17 mouse cellular contexts compared by ENCODE assay signal in genomic region chr6:145977771-145978450, GRCm38 (mm10). TPM values are rescaled to one million over a fixed set of nuclear protein-coding genes. Genes with fewer than 3 reads are reported as not detected.
DNase-seq lines count a peak whose midpoint lies in the region; ATAC-seq and TF ChIP-seq lines count a peak whose summit lies in the region.
"Had no signal": no experiment of that assay in that cellular context is flagged by ENCODE, and none has a peak within 500 bp of the region (broad histone marks: within the 10 kb centered on the region; RNA-seq: fewer than 3 reads in every experiment).

No protein-coding gene starts in this region.

- peaks cover 17 to 22% of the 10 kb centered on the region in 2 experiments for H3K4me1 ChIP-seq in heart, embryonic 14.5 days (ENCODE audit: control insufficient read depth in 2 of 2, insufficient read depth in 2 of 2, low read length in 2 of 2)
- H3K4me1 ChIP-seq in lung, postnatal 0 days (ENCODE audit: insufficient read depth, low read depth, low read length), result no peaks in the 10 kb centered on the region
- H3K4me1 ChIP-seq: embryonic facial prominence, embryonic 13.5 days; neural tube, embryonic 13.5 days; stomach, embryonic 15.5 days had no signal

- H3K4me2 ChIP-seq in heart, embryonic 14.5 days (ENCODE audit: low read length), result no peak overlapping the region
- H3K4me2 ChIP-seq in lung, postnatal 0 days (replicated peaks; ENCODE audit: low read depth, low read length), result no peak overlapping the region
- H3K4me2 ChIP-seq: embryonic facial prominence, embryonic 13.5 days; neural tube, embryonic 13.5 days; stomach, embryonic 15.5 days had no signal

- WGBS in heart, embryonic 14.5 days, result 39% methylated on average over 8 of the region's 8 CpGs
- 64% methylated on average over 8 of the region's 8 CpGs for WGBS in lung, postnatal 0 days

- peak overlapping the region; percentile 22 to 47; a peak in 1 of 4 replicates for H3K27ac ChIP-seq in heart, embryonic 14.5 days (replicated peaks in 1 of 2; ENCODE audit: control insufficient read depth in 1 of 2, insufficient read depth in 1 of 2, low read depth in 2 of 2, low read length in 2 of 2)
- no peak overlapping the region for H3K27ac ChIP-seq in lung, postnatal 0 days (ENCODE audit: low read length)
- H3K27ac ChIP-seq: embryonic facial prominence, embryonic 13.5 days; limb, embryonic 10.5 days; midbrain, embryonic 10.5 days; neural tube, embryonic 13.5 days; stomach, embryonic 15.5 days had no signal

- no peaks in the 10 kb centered on the region for H3K27me3 ChIP-seq in heart, embryonic 14.5 days (ENCODE audit: control insufficient read depth, insufficient read depth, low read length)
- H3K27me3 ChIP-seq in lung, postnatal 0 days (replicated peaks; ENCODE audit: insufficient read depth, low read length), result no peaks in the 10 kb centered on the region
- H3K27me3 ChIP-seq: embryonic facial prominence, embryonic 13.5 days; neural tube, embryonic 13.5 days; stomach, embryonic 15.5 days had no signal

- H3K9ac ChIP-seq in heart, embryonic 14.5 days (ENCODE audit: low read length), result no peak overlapping the region
- no peak overlapping the region for H3K9ac ChIP-seq in lung, postnatal 0 days (replicated peaks; ENCODE audit: low read depth)
- H3K9ac ChIP-seq: embryonic facial prominence, embryonic 13.5 days; forebrain, postnatal 0 days; neural tube, embryonic 13.5 days; stomach, embryonic 15.5 days had no signal

- ATAC-seq in heart, embryonic 14.5 days (ENCODE audit: insufficient number of reproducible peaks, insufficient read depth, low FRiP score, low read depth), result no peak
- no peak for ATAC-seq in lung, postnatal 0 days
- ATAC-seq: forebrain, postnatal 0 days had no signal

- no peak for TF ChIP-seq CTCF in lung, postnatal 0 days (IDR thresholded peaks at IDR 0.05)

- no peak for TF ChIP-seq EP300 in lung, postnatal 0 days (IDR thresholded peaks at IDR 0.05)

- H3K4me3 ChIP-seq in heart, embryonic 14.5 days (ENCODE audit: control insufficient read depth in 1 of 2, insufficient read depth in 1 of 2, low read depth in 1 of 2, low read length in 2 of 2), result no peak overlapping the region
- H3K4me3 ChIP-seq in lung, postnatal 0 days (ENCODE audit: low read depth, low read length), result no peak overlapping the region
- H3K4me3 ChIP-seq: embryonic facial prominence, embryonic 13.5 days; limb, embryonic 10.5 days; midbrain, embryonic 10.5 days; neural tube, embryonic 13.5 days; stomach, embryonic 15.5 days had no signal

- intact Hi-C loops in heart, postnatal 14 days (cut with DNase I), result no loop called here

- H3K9me3 ChIP-seq in heart, embryonic 14.5 days (ENCODE audit: control insufficient read depth, low read length), result no peaks in the 10 kb centered on the region
- no peaks in the 10 kb centered on the region for H3K9me3 ChIP-seq in lung, postnatal 0 days (ENCODE audit: low read length)
- H3K9me3 ChIP-seq: embryonic facial prominence, embryonic 13.5 days; limb, embryonic 10.5 days; midbrain, embryonic 10.5 days; neural tube, embryonic 13.5 days; stomach, embryonic 15.5 days had no signal

- DNase-seq in heart, adult 18-20 months, result peak; percentile 38 to 49
- no peak for DNase-seq in heart, postnatal 14 days
- DNase-seq in 3T3-L1 (ENCODE audit: low read depth, low spot score) (peak; percentile 94), R1 (ENCODE audit: low read depth, low spot score) (peak; percentile 18)
- DNase-seq in lung, postnatal 0 days (ENCODE audit: low spot score), result no peak
- no peak for DNase-seq in lung, postnatal 36 days
- no peak for DNase-seq in left cerebral cortex, adult 8-10 months (ENCODE audit: low spot score in 2 of 2)
- DNase-seq: cerebellum, adult 9-10 months; forebrain, postnatal 0 days; kidney, adult 8-10 months; layer of hippocampus, adult 9-11 months had no signal

- H3K36me3 ChIP-seq in heart, embryonic 14.5 days (ENCODE audit: control insufficient read depth, insufficient read depth, low read length), result no peaks in the 10 kb centered on the region
- H3K36me3 ChIP-seq in lung, postnatal 0 days (ENCODE audit: insufficient read depth, low read length), result no peaks in the 10 kb centered on the region
- H3K36me3 ChIP-seq: embryonic facial prominence, embryonic 13.5 days; limb, embryonic 10.5 days; midbrain, embryonic 10.5 days; neural tube, embryonic 13.5 days; stomach, embryonic 15.5 days had no signal

RNA-seq across cellular contexts. Expression of gene Sspn, which starts 46.5 kb away (rescaled TPM):
- total RNA-seq in heart, adult 18-20 months (2021), result 100 to 1,000 TPM in 1 of 2 experiments, 10 to 100 TPM in 1; 99.7 to 102 TPM
- 100 to 1,000 TPM; 133 to 136 TPM for total RNA-seq in heart, postnatal 14 days (2021)
- 51.7 and 66.4 TPM in 2 replicates for polyA plus RNA-seq in heart, embryonic 14.5 days (2014; fragmentation: Nextera tagmentation; extraction: Ambion mirVana)
- 7.6 and 9.7 TPM in 2 replicates for polyA plus RNA-seq in lung, postnatal 0 days (2015; fragmentation: Nextera tagmentation; extraction: Ambion mirVana)
- 1 to 10 TPM; 6.2 to 7.2 (median 6.6) TPM for total RNA-seq in left cerebral cortex, adult 8-10 months (2022)

Comparison
In these comparisons a context has a peak if more than half of its experiments do, and no peak if none do; other contexts are left out.
1. DNase-seq: peak in heart, adult 18-20 months (2 of 2), 3T3-L1 (single experiment) and R1 (single experiment); none in heart, postnatal 14 days (0 of 2), lung, postnatal 0 days (single experiment), lung, postnatal 36 days (single experiment) and left cerebral cortex, adult 8-10 months (0 of 2).
2. RNA of gene Sspn, which starts 46.5 kb away (total RNA-seq): 133 to 136 TPM in heart, postnatal 14 days and 99.7 to 102 TPM in heart, adult 18-20 months; 6.2 to 7.2 TPM in left cerebral cortex, adult 8-10 months; every median in the first group is over 10 times any median in the second.